Mouse (Mus musculus): ENCODE measurements around the gene Eif5. TPM values are rescaled to one million over a fixed set of nuclear protein-coding genes. Genes with fewer than 3 reads are reported as not detected.

Eif5 gene
- total RNA-seq, 2 experiments from 2014 or later = 237 to 261 TPM

Other genes starting within 250 kb of the Eif5 start
- 100 to 1,000 TPM; 138 to 141 TPM for gene Cdc42bpb, start 160.3 kb upstream of the Eif5 start, total RNA-seq (2021)
- 1 to 10 TPM in 1 of 2 experiments, not detected in 1; 1.8 TPM for gene Lbhd2, start 131.2 kb upstream of the Eif5 start, total RNA-seq (2021)
- gene Exoc3l4, start 121.0 kb upstream of the Eif5 start, total RNA-seq (2021) = under 1 TPM; 0.62 to 0.70 TPM
- under 1 TPM; 0.40 to 0.93 TPM for gene Tnfaip2, start 95.5 kb upstream of the Eif5 start, total RNA-seq (2021)
- 1 to 10 TPM; 4.0 to 6.6 TPM for gene Gm266, start 52.2 kb upstream of the Eif5 start, total RNA-seq (2021)
- gene Mark3, start 36.5 kb downstream of the Eif5 start, total RNA-seq (2021) = 100 to 1,000 TPM; 122 to 125 TPM
- 1,000 to 10,000 TPM; 1,395 to 1,474 TPM for gene Ckb, start 134.3 kb downstream of the Eif5 start, total RNA-seq (2021)
- 10 to 100 TPM; 18.9 to 19.7 TPM for gene Trmt61a, start 140.1 kb downstream of the Eif5 start, total RNA-seq (2021)
- 10 to 100 TPM; 45.7 to 47.0 TPM for gene Bag5, start 175.2 kb downstream of the Eif5 start, total RNA-seq (2021)
- gene Apopt1, start 175.2 kb downstream of the Eif5 start, total RNA-seq (2021) = 10 to 100 TPM; 39.4 to 44.3 TPM
- gene Klc1, start 220.8 kb downstream of the Eif5 start, total RNA-seq (2021) = 100 to 1,000 TPM; 856 to 890 TPM